Mouse (Mus musculus) heart, postnatal 0 days (tissue): ENCODE measurements at regions not wholly inside any gene's neighbourhood (a gene's known extent, or its start where the extent isn't known, plus 50 kb on each side); places are given as distances from the start of the nearest gene placed in this dataset.

Source experiments
- CTCF ChIP-seq: IDR thresholded peaks from 2 replicates; pipeline ENCODE4 v1.5.1; 2016; ENCODE audit warnings: antibody characterized with exemption, control low read depth, low read depth
- EP300 ChIP-seq: IDR thresholded peaks from 2 replicates; pipeline ENCODE4 v1.6.1; 2016; ENCODE audit warnings: antibody characterized with exemption, low read depth

GRCm38 (mm10) chr12:54444416-54444815 lies 212.0 kb downstream of the Sptssa start:
- TF ChIP-seq EP300 (no peak), CTCF (no peak)
